Comparison of ENCODE assay signal across 9 mouse cellular contexts in genomic region chr11:121082857-121083500, GRCm38 (mm10). TPM values are rescaled to one million over a fixed set of nuclear protein-coding genes. Genes with fewer than 3 reads are reported as not detected.
A peak's percentile ranks its signal among the peaks of the same experiment; 100 is the strongest.
DNase-seq lines count a peak whose midpoint lies in the region; ATAC-seq lines count a peak whose summit lies in the region.
"Had no signal": no experiment of that assay in that cellular context is flagged by ENCODE, and none has a peak within 500 bp of the region (broad histone marks: within the 10 kb centered on the region; RNA-seq: fewer than 3 reads in every experiment).

No protein-coding gene starts in this region.

- H3K27ac ChIP-seq in intestine, embryonic 16.5 days (ENCODE audit: low read length): peak overlapping the region; percentile 24; the same call in 1 of the 2 replicates
- H3K27ac ChIP-seq: hindbrain, embryonic 14.5 days; limb, embryonic 12.5 days had no signal

- H3K4me2 ChIP-seq in intestine, embryonic 16.5 days (ENCODE audit: low read depth, low read length): no peak overlapping the region
- H3K4me2 ChIP-seq: hindbrain, embryonic 14.5 days; limb, embryonic 12.5 days had no signal

- no peaks in the 10 kb centered on the region for H3K36me3 ChIP-seq in intestine, embryonic 16.5 days (ENCODE audit: control insufficient read depth, insufficient read depth, low read length)
- H3K36me3 ChIP-seq: limb, embryonic 12.5 days had no signal

- ATAC-seq in CD4-positive, CD25-positive, alpha-beta regulatory T cell, adult 4 months: peak; percentile 96
- no peak for ATAC-seq in intestine, embryonic 16.5 days
- peak; percentile 74 for ATAC-seq in neutrophil, adult 5-6 weeks (ENCODE audit: extremely low read depth, insufficient number of reproducible peaks, low FRiP score, poor library complexity, severe bottlenecking)

- H3K4me1 ChIP-seq in intestine, embryonic 16.5 days (ENCODE audit: control insufficient read depth, insufficient read depth, low read length): peaks cover 12% of the 10 kb centered on the region; the same call in 1 of the 2 replicates
- H3K4me1 ChIP-seq: limb, embryonic 12.5 days had no signal

- no peaks in the 10 kb centered on the region for H3K9me3 ChIP-seq in intestine, embryonic 16.5 days (ENCODE audit: control insufficient read depth, low read length)
- H3K9me3 ChIP-seq: limb, embryonic 12.5 days had no signal

- no peaks in the 10 kb centered on the region for H3K27me3 ChIP-seq in intestine, embryonic 16.5 days (replicated peaks; ENCODE audit: control insufficient read depth, insufficient read depth, low read length)

- WGBS in intestine, embryonic 16.5 days: 59% methylated on average over 6 of the region's 6 CpGs

- H3K9ac ChIP-seq in intestine, embryonic 16.5 days (ENCODE audit: low read depth, low read length): no peak overlapping the region
- H3K9ac ChIP-seq: hindbrain, embryonic 14.5 days; limb, embryonic 12.5 days had no signal

- DNase-seq in A20 (ENCODE audit: low read depth, low spot score): peak; percentile 79
- no peak for DNase-seq in ovary, postnatal 14 days (ENCODE audit: low spot score)
- DNase-seq in ovary, postnatal 10 days (ENCODE audit: low spot score): no peak
- no peak for DNase-seq in ovary, postnatal 36 days (ENCODE audit: low spot score)

- H3K4me3 ChIP-seq in intestine, embryonic 16.5 days (ENCODE audit: low read length): no peak overlapping the region
- H3K4me3 ChIP-seq: limb, embryonic 12.5 days had no signal

RNA-seq across cellular contexts. Expression of gene Sectm1a, which starts 2.0 kb away (rescaled TPM):
- not detected for polyA plus RNA-seq in CD4-positive, CD25-positive, alpha-beta regulatory T cell, adult 4 months (2017; shearing (Covaris generic))
- 7.0 and 10.4 TPM in 2 replicates for polyA plus RNA-seq in intestine, embryonic 16.5 days (2015; fragmentation: Nextera tagmentation; extraction: Ambion mirVana)
- total RNA-seq in neutrophil, adult 5-6 weeks (2017): not detected in 2 replicates
- polyA plus RNA-seq: hindbrain, embryonic 14.5 days; limb, embryonic 12.5 days had no signal

RNA-seq across cellular contexts. Expression of gene Sectm1b, which starts 19.6 kb away (rescaled TPM):
- polyA plus RNA-seq in CD4-positive, CD25-positive, alpha-beta regulatory T cell, adult 4 months (2017; shearing (Covaris generic)): not detected
- 0.93 and 2.6 TPM in 2 replicates for polyA plus RNA-seq in intestine, embryonic 16.5 days (2015; fragmentation: Nextera tagmentation; extraction: Ambion mirVana)
- total RNA-seq in neutrophil, adult 5-6 weeks (2017): not detected in 2 replicates
- polyA plus RNA-seq: hindbrain, embryonic 14.5 days; limb, embryonic 12.5 days had no signal

RNA-seq across cellular contexts. Expression of gene Tex19.2, which starts 35.5 kb away (rescaled TPM):
- not detected for polyA plus RNA-seq in CD4-positive, CD25-positive, alpha-beta regulatory T cell, adult 4 months (2017; shearing (Covaris generic))
- not detected in 2 replicates for polyA plus RNA-seq in intestine, embryonic 16.5 days (2015; fragmentation: Nextera tagmentation; extraction: Ambion mirVana)
- not detected in 2 replicates for total RNA-seq in neutrophil, adult 5-6 weeks (2017)
- polyA plus RNA-seq: hindbrain, embryonic 14.5 days; limb, embryonic 12.5 days had no signal

RNA-seq across cellular contexts. Expression of gene Cd7, which starts 43.8 kb away (rescaled TPM):
- polyA plus RNA-seq in CD4-positive, CD25-positive, alpha-beta regulatory T cell, adult 4 months (2017; shearing (Covaris generic)): 10 to 100 TPM; 79.5 to 90.2 TPM
- polyA plus RNA-seq in intestine, embryonic 16.5 days (2015; fragmentation: Nextera tagmentation; extraction: Ambion mirVana): 6.7 and 7.9 TPM in 2 replicates
- total RNA-seq in neutrophil, adult 5-6 weeks (2017): 5.6 and 6.9 TPM in 2 replicates
- polyA plus RNA-seq: limb, embryonic 12.5 days had no signal
